Mouse (Mus musculus) liver, postnatal 0 days (tissue): ENCODE results near the gene E030030I06Rik. TPM values are rescaled to one million over a fixed set of nuclear protein-coding genes. Genes with fewer than 3 reads are reported as not detected.
A peak's percentile ranks its signal among the peaks of the same experiment; 100 is the strongest.
"Not testable (repeated sequence)": the region's sequence is repeated elsewhere in the genome, so short reads cannot be mapped to it uniquely, and the experiment has no call there.

Experiments
- ATAC-seq: fragments of 200-750 bp; cut with Nextera tagmentation; 2 replicates; pipeline ENCODE4 v1.8.0; 2017; ENCODE audit warnings: mild to moderate bottlenecking, moderate library complexity
- DNase-seq: peaks from one replicate; pipeline ENCODE4 v3.0.0-alpha.2; 2016
- H3K27ac ChIP-seq: fragments of 300-500 bp; sonication (generic); 2 replicates; pipeline ENCODE4 v1.5.1; 2014; ENCODE audit warnings: antibody characterized with exemption, moderate library complexity, mild to moderate bottlenecking, low read depth
- H3K27me3 ChIP-seq: fragments of 300-500 bp; sonication (generic); 2 replicates; pipeline ENCODE4 v1.6.1; 2014; ENCODE audit warnings: low read length, control low read depth, mixed read lengths; ENCODE audit not compliant: insufficient read depth
- H3K36me3 ChIP-seq: fragments of 300-500 bp; sonication (generic); replicated peaks from 2 replicates; pipeline ENCODE4 v1.6.1; 2014; ENCODE audit warnings: mild to moderate bottlenecking, control low read depth, low read length, moderate library complexity, mixed read lengths; ENCODE audit not compliant: insufficient read depth
- H3K4me1 ChIP-seq: fragments of 300-500 bp; sonication (generic); 2 replicates; pipeline ENCODE4 v1.6.1; 2014; ENCODE audit warnings: antibody characterized with exemption, mild to moderate bottlenecking, control low read depth; ENCODE audit not compliant: insufficient read depth
- H3K4me2 ChIP-seq: fragments of 300-500 bp; sonication (generic); 2 replicates; pipeline ENCODE4 v1.6.1; 2014; ENCODE audit warnings: low read depth, mild to moderate bottlenecking, low read length, moderate library complexity, mixed read lengths
- H3K4me3 ChIP-seq: fragments of 300-500 bp; sonication (generic); 2 replicates; pipeline ENCODE4 v1.5.1; 2014; ENCODE audit warnings: low read depth, low read length
- H3K9ac ChIP-seq: fragments of 300-500 bp; sonication (generic); replicated peaks from 2 replicates; pipeline ENCODE4 v1.6.1; 2014; ENCODE audit warnings: mild to moderate bottlenecking, moderate library complexity
- H3K9me3 ChIP-seq: fragments of 300-500 bp; sonication (generic); 2 replicates; pipeline ENCODE4 v1.6.1; 2016; ENCODE audit warnings: mild to moderate bottlenecking, control low read depth, low read length, mixed read lengths
- CTCF ChIP-seq: sonication (generic); IDR thresholded peaks from 2 replicates; pipeline ENCODE4 v1.5.1; 2016; ENCODE audit warnings: antibody characterized with exemption, low read depth
- EP300 ChIP-seq: IDR thresholded peaks from 2 replicates; pipeline ENCODE4 v1.6.1; 2016; ENCODE audit warnings: antibody characterized with exemption, low read depth, mild to moderate bottlenecking
- WGBS: fragments of 180-500 bp; shearing (Covaris S2); extraction: QIAGEN DNeasy Blood & Tissue Kit; methylation state at CpG from one replicate; pipeline ENCODE4 v1.1.7; 2014; ENCODE audit not compliant: insufficient replicate concordance; 5-methylcytosine and 5-hydroxymethylcytosine counted together
- polyA plus RNA-seq: library from polyadenylated mRNA; unstranded; fragments of >200 nt; fragmentation: Nextera tagmentation; extraction: Ambion mirVana; gene quantifications from 2 replicates; pipeline ENCODE4 v1.2.1, GENCODE M21; 2015

E030030I06Rik gene
- polyA plus RNA-seq, 1 experiment from 2014 or later = 8.2 TPM

- Histone ChIP-seq H3K9ac (no peak overlapping the region), H3K9me3 (no peaks in the 10 kb centered on the region), H3K4me1 (peaks cover 10% of the 10 kb centered on the region; the same call in 1 of the 2 replicates), H3K4me2 (no peak overlapping the region), H3K27me3 (peaks cover 81% of the 10 kb centered on the region), H3K4me3 (no peak overlapping the region), H3K27ac (no peak overlapping the region), H3K36me3 (no peaks in the 10 kb centered on the region)
- WGBS = 20% methylated on average over 3 of the region's 3 CpGs
- DNase-seq (no peak), ATAC-seq (no peak)
- TF ChIP-seq EP300 (no peak), CTCF (no peak)
Measured at GRCm38 (mm10) chr10:22154871-22155799, 6.1 kb upstream of the E030030I06Rik start.

GRCm38 (mm10) chr10:22154127-22154526, 5.1 kb upstream of the E030030I06Rik start:
- not testable (repeated sequence) for H3K4me3 ChIP-seq, ATAC-seq, H3K9me3 ChIP-seq, H3K4me2 ChIP-seq, H3K27ac ChIP-seq, H3K9ac ChIP-seq, H3K36me3 ChIP-seq
- DNase-seq = peak; percentile 22
- peaks cover 14% of the 10 kb centered on the region; the same call in 1 of the 2 replicates for H3K4me1 ChIP-seq
- H3K27me3 ChIP-seq = peaks cover 82% of the 10 kb centered on the region
- under 1% methylated on average over 33 of the region's 38 CpGs for WGBS

DNA sequence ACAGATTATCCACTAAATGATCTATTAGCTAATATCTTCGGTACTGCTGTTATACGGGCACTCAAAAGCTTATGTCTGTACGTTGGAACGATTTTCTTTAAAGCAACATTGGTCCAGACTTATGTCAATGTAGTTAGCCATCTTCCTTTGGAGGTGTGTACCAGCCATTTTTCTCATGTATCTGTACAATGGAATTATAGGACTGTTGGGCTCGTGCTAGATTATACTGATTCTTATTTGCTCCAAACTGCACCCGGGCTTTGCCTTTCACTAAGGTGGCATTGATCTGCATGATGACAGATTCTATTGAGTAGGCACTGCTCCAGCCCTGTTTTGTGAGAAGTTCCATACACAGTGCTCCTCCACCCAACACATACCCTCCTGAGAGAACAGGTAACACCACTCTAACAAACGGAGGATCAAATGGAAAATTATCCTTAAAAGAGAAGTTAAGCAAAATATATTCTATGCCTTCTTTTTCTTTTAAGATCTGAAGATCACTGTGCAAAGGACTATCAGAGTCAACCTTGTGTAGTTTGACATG, 4.1 kb upstream of the E030030I06Rik start:
- not testable (repeated sequence) for ATAC-seq, H3K4me3 ChIP-seq, H3K4me2 ChIP-seq, H3K27ac ChIP-seq, H3K36me3 ChIP-seq, H3K9ac ChIP-seq, H3K9me3 ChIP-seq, DNase-seq
- Histone ChIP-seq H3K27me3 (peaks cover 73% of the 10 kb centered on the region), H3K4me1 (peaks cover 11% of the 10 kb centered on the region; the same call in 1 of the 2 replicates)
- WGBS = 11% methylated on average over 7 of the region's 7 CpGs

- DNase-seq, H3K27ac ChIP-seq: not testable (repeated sequence)
Measured at GRCm38 (mm10) chr10:22151863-22152640, 3.0 kb upstream of the E030030I06Rik start.

GRCm38 (mm10) chr10:22151056-22151862, 2.2 kb upstream of the E030030I06Rik start:
- not testable (repeated sequence) for H3K27ac ChIP-seq, H3K36me3 ChIP-seq, H3K9ac ChIP-seq, ATAC-seq, H3K9me3 ChIP-seq
- DNase-seq = peak; percentile 26
- Histone ChIP-seq H3K27me3 (peaks cover 56% of the 10 kb centered on the region), H3K4me2 (peak overlapping the region; percentile 96), H3K4me3 (peak overlapping the region; percentile 68), H3K4me1 (peaks cover 10% of the 10 kb centered on the region; the same call in 1 of the 2 replicates)
- 2% methylated on average over 54 of the region's 55 CpGs for WGBS

More at GRCm38 (mm10) chr10:22151863-22152640, 3.0 kb upstream of the E030030I06Rik start:
- not testable (repeated sequence) for H3K9ac ChIP-seq, H3K36me3 ChIP-seq, H3K4me3 ChIP-seq, ATAC-seq, H3K9me3 ChIP-seq, H3K4me2 ChIP-seq
- WGBS = 3% methylated on average over 11 of the region's 11 CpGs
- peaks cover 64% of the 10 kb centered on the region for H3K27me3 ChIP-seq
- H3K4me1 ChIP-seq = peaks cover 10% of the 10 kb centered on the region; the same call in 1 of the 2 replicates
